15 mouse cellular contexts compared by ENCODE assay signal in the genomic region with DNA sequence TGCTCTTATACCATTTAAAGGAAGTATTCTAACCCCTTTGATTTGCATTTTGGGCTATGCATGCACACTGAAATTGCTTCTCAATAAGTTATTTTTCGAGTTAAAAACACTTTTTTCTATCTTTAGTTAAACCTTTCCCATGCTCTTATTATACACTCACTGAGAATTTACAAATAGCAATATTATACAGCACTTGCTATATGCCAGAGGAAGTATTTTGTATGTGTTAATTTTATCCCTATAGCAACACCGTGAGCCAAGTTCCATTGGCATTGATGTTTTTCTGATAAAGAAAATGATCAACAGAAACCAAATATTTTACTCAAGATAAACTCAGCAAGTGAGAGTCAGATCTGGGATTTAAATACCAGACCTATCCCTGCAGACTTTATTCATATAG.
"Had no signal": no experiment of that assay in that cellular context is flagged by ENCODE, and none has a peak within 500 bp of the region (broad histone marks: within the 10 kb centered on the region; RNA-seq: fewer than 3 reads in every experiment).

No protein-coding gene starts in this region.

- H3K27ac ChIP-seq: neural tube, embryonic 15.5 days; stomach, embryonic 15.5 days; stomach, postnatal 0 days had no signal

- H3K4me1 ChIP-seq: neural tube, embryonic 15.5 days; stomach, embryonic 15.5 days had no signal

- DNase-seq: retina, postnatal 1 day; right cerebral cortex, adult 18-20 months; right cerebral cortex, postnatal 14 days; right cerebral cortex, postnatal 25 days; right cerebral cortex, postnatal 4 days; spleen, adult 18-20 months; thymus, adult 18-20 months; thymus, adult 2 months; thymus, postnatal 14 days; thymus, postnatal 25 days; thymus, postnatal 36 days; thymus, postnatal 4 days had no signal

- H3K4me3 ChIP-seq: neural tube, embryonic 15.5 days; stomach, embryonic 15.5 days had no signal

- H3K9me3 ChIP-seq: neural tube, embryonic 15.5 days; stomach, embryonic 15.5 days had no signal

- H3K27me3 ChIP-seq: neural tube, embryonic 15.5 days; stomach, embryonic 15.5 days had no signal

- H3K36me3 ChIP-seq: neural tube, embryonic 15.5 days; stomach, embryonic 15.5 days had no signal

- H3K9ac ChIP-seq: neural tube, embryonic 15.5 days; stomach, embryonic 15.5 days had no signal

- H3K4me2 ChIP-seq: neural tube, embryonic 15.5 days; stomach, embryonic 15.5 days had no signal
